In genomic region chr8:79502062-79502461, GRCm38 (mm10) we compare ENCODE assay signal across 24 mouse cellular contexts.
DNase-seq lines count a peak whose midpoint lies in the region; ATAC-seq and TF ChIP-seq lines count a peak whose summit lies in the region.
"Had no signal": no experiment of that assay in that cellular context is flagged by ENCODE, and none has a peak within 500 bp of the region (broad histone marks: within the 10 kb centered on the region; RNA-seq: fewer than 3 reads in every experiment).

No protein-coding gene starts in this region.

- TF ChIP-seq POLR2A in heart, adult 2 months (IDR thresholded peaks at IDR 0.05; ENCODE audit: insufficient read depth, low read depth, low read length), result no peak

- no peaks in the 10 kb centered on the region for H3K4me1 ChIP-seq in heart, adult 2 months (ENCODE audit: control insufficient read depth, insufficient read depth, low read length)
- H3K4me1 ChIP-seq in heart, embryonic 10.5 days, result peaks cover 9% of the 10 kb centered on the region
- peaks cover 9% of the 10 kb centered on the region; the same call in 1 of the 2 replicates for H3K4me1 ChIP-seq in heart, postnatal 0 days (ENCODE audit: control insufficient read depth, insufficient read depth)
- H3K4me1 ChIP-seq: forebrain, embryonic 13.5 days; forebrain, embryonic 15.5 days had no signal

- no peak for TF ChIP-seq EP300 in heart, adult 2 months (IDR thresholded peaks at IDR 0.05; ENCODE audit: insufficient read depth, low read depth, low read length)
- no peak for TF ChIP-seq EP300 in heart, postnatal 0 days (IDR thresholded peaks at IDR 0.05; ENCODE audit: low read depth)

- no peak for ATAC-seq in heart, postnatal 0 days (ENCODE audit: insufficient read depth, low read depth)
- ATAC-seq: activated CD4-positive, CD25-positive, alpha-beta regulatory T cell, adult 4 months; CD4-positive, CD25-positive, alpha-beta regulatory T cell, adult 4 months; forebrain, embryonic 13.5 days; forebrain, embryonic 15.5 days; Patski had no signal

- no peaks in the 10 kb centered on the region for H3K9me3 ChIP-seq in heart, embryonic 10.5 days
- H3K9me3 ChIP-seq in heart, postnatal 0 days (replicated peaks; ENCODE audit: control insufficient read depth, low read length), result no peaks in the 10 kb centered on the region
- H3K9me3 ChIP-seq: embryonic facial prominence, embryonic 10.5 days; embryonic facial prominence, embryonic 12.5 days; forebrain, embryonic 13.5 days; forebrain, embryonic 15.5 days; G1E had no signal

- no peak overlapping the region for H3K4me3 ChIP-seq in gastrocnemius, adult 2 months
- no peak overlapping the region for H3K4me3 ChIP-seq in heart, adult 2 months
- H3K4me3 ChIP-seq in heart, embryonic 10.5 days, result no peak overlapping the region
- H3K4me3 ChIP-seq in heart, postnatal 0 days (ENCODE audit: low read depth, low read length), result no peak overlapping the region
- H3K4me3 ChIP-seq: embryonic facial prominence, embryonic 10.5 days; embryonic facial prominence, embryonic 12.5 days; forebrain, embryonic 13.5 days; forebrain, embryonic 15.5 days had no signal

- H3K36me3 ChIP-seq in heart, adult 2 months (ENCODE audit: control insufficient read depth, insufficient read depth, low read length), result no peaks in the 10 kb centered on the region
- H3K36me3 ChIP-seq in heart, embryonic 10.5 days, result no peaks in the 10 kb centered on the region
- H3K36me3 ChIP-seq in heart, postnatal 0 days (replicated peaks; ENCODE audit: control insufficient read depth, insufficient read depth, low read length), result no peaks in the 10 kb centered on the region
- H3K36me3 ChIP-seq: embryonic facial prominence, embryonic 10.5 days; embryonic facial prominence, embryonic 12.5 days; forebrain, embryonic 15.5 days; G1E had no signal

- no peak overlapping the region for H3K9ac ChIP-seq in heart, adult 2 months (ENCODE audit: low read depth, low read length)
- H3K9ac ChIP-seq in heart, postnatal 0 days (replicated peaks; ENCODE audit: low read depth, low read length), result no peak overlapping the region
- H3K9ac ChIP-seq: embryonic facial prominence, embryonic 12.5 days; forebrain, embryonic 13.5 days; forebrain, embryonic 15.5 days had no signal

- peak overlapping the region; percentile 63; the same call in 1 of the 2 replicates for H3K27ac ChIP-seq in gastrocnemius, adult 2 months
- peak overlapping the region; percentile 60 for H3K27ac ChIP-seq in heart, adult 2 months
- no peak overlapping the region for H3K27ac ChIP-seq in heart, embryonic 10.5 days
- peak overlapping the region; percentile 64 for H3K27ac ChIP-seq in heart, postnatal 0 days (ENCODE audit: low read depth)
- H3K27ac ChIP-seq: embryonic facial prominence, embryonic 10.5 days; embryonic facial prominence, embryonic 12.5 days; forebrain, embryonic 13.5 days; forebrain, embryonic 15.5 days had no signal

- TF ChIP-seq CTCF in gastrocnemius, adult 2 months (IDR thresholded peaks at IDR 0.05), result no peak
- no peak for TF ChIP-seq CTCF in heart, adult 2 months (IDR thresholded peaks at IDR 0.05)
- no peak for TF ChIP-seq CTCF in heart, postnatal 0 days (IDR thresholded peaks at IDR 0.05; ENCODE audit: low read depth)

- intact Hi-C loops in gastrocnemius, adult 2 months (cut with DNase I), result no loop called here
- intact Hi-C loops in heart, adult 2 months (cut with DNase I), result loop anchor here (5.0 kb wide), 1 partner anchor 105 kb away; the partner anchor contains the start of gene Smad1
- intact Hi-C loops in heart, postnatal 10 days (cut with DNase I), result loop anchor here (5.0 kb wide), 1 partner anchor 60 kb away; no protein-coding TSS in a partner anchor

- no peaks in the 10 kb centered on the region for H3K27me3 ChIP-seq in heart, adult 2 months (ENCODE audit: control insufficient read depth, insufficient read depth, low read length)
- no peaks in the 10 kb centered on the region for H3K27me3 ChIP-seq in heart, embryonic 10.5 days (ENCODE audit: insufficient read depth, poor library complexity, severe bottlenecking)
- no peaks in the 10 kb centered on the region for H3K27me3 ChIP-seq in heart, postnatal 0 days (ENCODE audit: control insufficient read depth, insufficient read depth, low read length)
- H3K27me3 ChIP-seq: CH12.LX; embryonic facial prominence, embryonic 12.5 days; forebrain, embryonic 13.5 days; forebrain, embryonic 15.5 days; Patski had no signal

- no peak for DNase-seq in gastrocnemius, adult 2 months
- DNase-seq in gastrocnemius, postnatal 4 days (ENCODE audit: low spot score in 2 of 2), result no peak
- no peak for DNase-seq in heart, adult 2 months
- no peak for DNase-seq in heart, embryonic 10.5 days (ENCODE audit: low spot score)
- no peak for DNase-seq in heart, postnatal 0 days (ENCODE audit: low spot score)
- no peak for DNase-seq in heart, postnatal 10 days
- DNase-seq: adrenal gland, adult 8-10 months; adrenal gland, postnatal 14 days; adrenal gland, postnatal 36 days; B cell, adult 2 months; cerebellum, adult 11-12 months; cerebellum, adult 2 months; cerebellum, adult 9-10 months; cerebellum, postnatal 10 days; cerebellum, postnatal 25 days had no signal

- no peak overlapping the region for H3K4me2 ChIP-seq in heart, postnatal 0 days (ENCODE audit: low read depth, low read length)
- H3K4me2 ChIP-seq: embryonic facial prominence, embryonic 12.5 days; forebrain, embryonic 13.5 days; forebrain, embryonic 15.5 days had no signal

- no peaks in the 10 kb centered on the region for H3K79me2 ChIP-seq in heart, adult 2 months (replicated peaks; ENCODE audit: control insufficient read depth, insufficient read depth, low read length)

- 77% methylated on average over 4 of the region's 4 CpGs for WGBS in heart, adult 2 months
- 68% methylated on average over 4 of the region's 4 CpGs for WGBS in heart, embryonic 10.5 days
- WGBS in heart, postnatal 0 days, result 73% methylated on average over 4 of the region's 4 CpGs
